Mouse (Mus musculus): ENCODE data around the gene Rag1. TPM values are rescaled to one million over a fixed set of nuclear protein-coding genes. Genes with fewer than 3 reads are reported as not detected.

Rag1 gene
- polyA plus RNA-seq, 1 experiment = 0.25 TPM

DNA sequence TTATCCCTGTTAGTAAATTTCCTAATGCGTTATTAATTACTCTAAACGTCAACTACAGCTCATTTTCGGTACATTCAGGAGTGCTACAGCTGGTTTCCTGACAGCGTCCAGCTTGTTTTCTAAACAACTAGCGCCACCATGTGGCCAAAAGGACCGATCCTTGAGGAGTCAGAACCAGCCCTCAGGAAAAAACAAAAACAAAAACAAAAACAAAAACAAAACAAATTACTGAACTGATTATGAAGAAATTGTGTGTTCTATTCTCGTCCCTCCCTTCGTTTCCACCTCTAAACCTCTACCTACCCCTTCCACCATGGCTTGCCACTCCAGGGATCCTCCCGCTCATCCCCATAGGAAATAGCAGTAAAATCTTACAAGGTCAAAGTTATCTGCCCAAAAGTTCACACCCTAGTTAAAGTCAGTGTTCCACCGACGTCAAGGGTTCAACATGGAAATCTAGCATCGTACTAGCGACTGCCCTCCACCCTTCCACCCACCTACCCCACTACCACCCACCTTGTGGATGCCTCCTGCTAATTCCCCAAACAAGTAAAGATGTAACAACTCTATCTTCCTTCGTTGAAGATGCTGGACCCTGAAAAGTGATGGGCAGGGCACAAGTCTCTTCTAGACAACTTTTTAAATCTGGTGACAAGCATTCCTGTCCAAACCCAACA lies 3.8 kb upstream of the Rag1 start:
- Histone ChIP-seq H3K4me1 (ENCODE audit: control insufficient read depth, insufficient read depth, low read length) (no peaks in the 10 kb centered on the region), H3K27ac (ENCODE audit: control insufficient read depth, insufficient read depth, low read depth, low read length) (no peak overlapping the region), H3K27me3 (ENCODE audit: control insufficient read depth, insufficient read depth, low read length) (no peaks in the 10 kb centered on the region), H3K36me3 (ENCODE audit: control insufficient read depth, insufficient read depth, low read length) (no peaks in the 10 kb centered on the region), H3K4me3 (ENCODE audit: control insufficient read depth, low read depth, low read length) (no peak overlapping the region)
- TF ChIP-seq CTCF (IDR thresholded peaks at IDR 0.05; ENCODE audit: control insufficient read depth, insufficient read depth, insufficient replicate concordance, low read depth, low read length) (peak; percentile 29; the same call in 1 of the 2 replicates), POLR2A (IDR thresholded peaks at IDR 0.05; ENCODE audit: control insufficient read depth, low read depth, low read length) (no peak)

GRCm38 (mm10) chr2:101652204-101652920 lies 3.1 kb upstream of the Rag1 start:
- TF ChIP-seq POLR2A (IDR thresholded peaks at IDR 0.05; ENCODE audit: control insufficient read depth, low read depth, low read length) (no peak), CTCF (IDR thresholded peaks at IDR 0.05; ENCODE audit: control insufficient read depth, insufficient read depth, insufficient replicate concordance, low read depth, low read length) (no peak)
- no peak overlapping the region for H3K27ac ChIP-seq (ENCODE audit: control insufficient read depth, insufficient read depth, low read depth, low read length)
- no peaks in the 10 kb centered on the region for H3K27me3 ChIP-seq (ENCODE audit: control insufficient read depth, insufficient read depth, low read length)
- H3K4me1 ChIP-seq (ENCODE audit: control insufficient read depth, insufficient read depth, low read length) = no peaks in the 10 kb centered on the region
- no peak overlapping the region; the same call in 1 of the 2 replicates for H3K4me3 ChIP-seq (ENCODE audit: control insufficient read depth, low read depth, low read length)
- H3K36me3 ChIP-seq (ENCODE audit: control insufficient read depth, insufficient read depth, low read length) = no peaks in the 10 kb centered on the region

- Histone ChIP-seq H3K36me3 (ENCODE audit: control insufficient read depth, insufficient read depth, low read length) (no peaks in the 10 kb centered on the region), H3K4me3 (ENCODE audit: control insufficient read depth, low read depth, low read length) (no peak overlapping the region), H3K27me3 (ENCODE audit: control insufficient read depth, insufficient read depth, low read length) (no peaks in the 10 kb centered on the region), H3K4me1 (ENCODE audit: control insufficient read depth, insufficient read depth, low read length) (no peaks in the 10 kb centered on the region), H3K27ac (ENCODE audit: control insufficient read depth, insufficient read depth, low read depth, low read length) (no peak overlapping the region)
- TF ChIP-seq CTCF (IDR thresholded peaks at IDR 0.05; ENCODE audit: control insufficient read depth, insufficient read depth, insufficient replicate concordance, low read depth, low read length) (no peak), POLR2A (IDR thresholded peaks at IDR 0.05; ENCODE audit: control insufficient read depth, low read depth, low read length) (no peak)
Measured at GRCm38 (mm10) chr2:101650446-101650845, 1.1 kb upstream of the Rag1 start.

GRCm38 (mm10) chr2:101648361-101648760 lies 940 bp downstream of the Rag1 start:
- peaks cover 3% of the 10 kb centered on the region; the same call in 1 of the 2 replicates for H3K4me1 ChIP-seq (ENCODE audit: control insufficient read depth, insufficient read depth, low read length)
- H3K36me3 ChIP-seq (ENCODE audit: control insufficient read depth, insufficient read depth, low read length) = no peaks in the 10 kb centered on the region
- no peak overlapping the region for H3K4me3 ChIP-seq (ENCODE audit: control insufficient read depth, low read depth, low read length)
- TF ChIP-seq CTCF (IDR thresholded peaks at IDR 0.05; ENCODE audit: control insufficient read depth, insufficient read depth, insufficient replicate concordance, low read depth, low read length) (no peak), POLR2A (IDR thresholded peaks at IDR 0.05; ENCODE audit: control insufficient read depth, low read depth, low read length) (no peak)
- no peaks in the 10 kb centered on the region; the same call in 1 of the 2 replicates for H3K27me3 ChIP-seq (ENCODE audit: control insufficient read depth, insufficient read depth, low read length)
- no peak overlapping the region for H3K27ac ChIP-seq (ENCODE audit: control insufficient read depth, insufficient read depth, low read depth, low read length)

DNA sequence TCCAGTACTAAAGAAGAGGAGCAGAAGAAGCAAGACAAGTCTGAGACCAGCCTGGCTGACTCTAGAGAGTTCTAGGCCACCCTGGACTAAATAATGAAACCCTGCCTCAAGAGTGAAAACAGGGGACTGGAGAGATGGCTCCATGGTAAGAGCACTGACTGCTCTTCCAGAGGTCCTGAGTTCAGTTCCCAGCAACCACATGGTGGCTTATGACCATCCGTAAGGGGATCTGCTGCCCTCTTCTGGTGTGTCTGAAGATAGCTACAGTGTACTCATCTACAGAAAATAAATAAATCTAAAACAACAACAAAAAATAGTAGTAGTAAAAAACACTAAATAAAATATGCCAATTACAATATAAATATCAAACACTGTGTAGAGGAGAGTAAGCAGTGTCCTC lies 3.5 kb downstream of the Rag1 start:
- Histone ChIP-seq H3K36me3 (ENCODE audit: control insufficient read depth, insufficient read depth, low read length) (no peaks in the 10 kb centered on the region), H3K27ac (ENCODE audit: control insufficient read depth, insufficient read depth, low read depth, low read length) (no peak overlapping the region), H3K4me3 (ENCODE audit: control insufficient read depth, low read depth, low read length) (no peak overlapping the region), H3K4me1 (ENCODE audit: control insufficient read depth, insufficient read depth, low read length) (peaks cover 6% of the 10 kb centered on the region; the same call in 1 of the 2 replicates), H3K27me3 (ENCODE audit: control insufficient read depth, insufficient read depth, low read length) (no peaks in the 10 kb centered on the region; the same call in 1 of the 2 replicates)
- TF ChIP-seq CTCF (IDR thresholded peaks at IDR 0.05; ENCODE audit: control insufficient read depth, insufficient read depth, insufficient replicate concordance, low read depth, low read length) (no peak), POLR2A (IDR thresholded peaks at IDR 0.05; ENCODE audit: control insufficient read depth, low read depth, low read length) (no peak)

- H3K36me3 ChIP-seq (ENCODE audit: control insufficient read depth, insufficient read depth, low read length) = no peaks in the 10 kb centered on the region
- no peak overlapping the region for H3K4me3 ChIP-seq (ENCODE audit: control insufficient read depth, low read depth, low read length)
- H3K4me1 ChIP-seq (ENCODE audit: control insufficient read depth, insufficient read depth, low read length) = peaks cover 6% of the 10 kb centered on the region; the same call in 1 of the 2 replicates
- no peak for TF ChIP-seq POLR2A (IDR thresholded peaks at IDR 0.05; ENCODE audit: control insufficient read depth, low read depth, low read length)
- TF ChIP-seq CTCF (IDR thresholded peaks at IDR 0.05; ENCODE audit: control insufficient read depth, insufficient read depth, insufficient replicate concordance, low read depth, low read length) = no peak
- H3K27ac ChIP-seq (ENCODE audit: control insufficient read depth, insufficient read depth, low read depth, low read length) = no peak overlapping the region
- H3K27me3 ChIP-seq (ENCODE audit: control insufficient read depth, insufficient read depth, low read length) = no peaks in the 10 kb centered on the region; the same call in 1 of the 2 replicates
Measured at GRCm38 (mm10) chr2:101639840-101640350, 9.4 kb downstream of the Rag1 start.
